Mouse (Mus musculus) kidney, embryonic 15.5 days (tissue): Measurements from ENCODE around the gene Wif1. TPM values are rescaled to one million over a fixed set of nuclear protein-coding genes. Genes with fewer than 3 reads are reported as not detected.

Source experiments
- ATAC-seq: fragments of 200-750 bp; cut with Nextera tagmentation; replicated peaks from 2 replicates; pipeline ENCODE4 v1.8.0; 2017; ENCODE audit warnings: moderate TSS enrichment; ENCODE audit not compliant: low FRiP score
- H3K27ac ChIP-seq: fragments of 300-500 bp; sonication (generic); 2 replicates; pipeline ENCODE4 v1.5.1; 2015; ENCODE audit warnings: mild to moderate bottlenecking, inconsistent platforms
- H3K27me3 ChIP-seq: fragments of 300-500 bp; sonication (generic); 2 replicates; pipeline ENCODE4 v1.6.1; 2015; ENCODE audit warnings: inconsistent platforms
- H3K36me3 ChIP-seq: fragments of 300-500 bp; sonication (generic); 2 replicates; pipeline ENCODE4 v1.6.1; 2015; ENCODE audit warnings: inconsistent platforms
- H3K4me1 ChIP-seq: fragments of 300-500 bp; sonication (generic); 2 replicates; pipeline ENCODE4 v1.6.1; 2015; ENCODE audit warnings: inconsistent platforms
- H3K4me2 ChIP-seq: fragments of 300-500 bp; sonication (generic); 2 replicates; pipeline ENCODE4 v1.6.1; 2015; ENCODE audit warnings: moderate library complexity, mild to moderate bottlenecking, inconsistent platforms
- H3K4me3 ChIP-seq: fragments of 300-500 bp; sonication (generic); replicated peaks from 2 replicates; pipeline ENCODE4 v1.5.1; 2015; ENCODE audit warnings: mild to moderate bottlenecking, inconsistent platforms
- H3K9ac ChIP-seq: fragments of 300-500 bp; sonication (generic); 2 replicates; pipeline ENCODE4 v1.6.1; 2015; ENCODE audit warnings: mild to moderate bottlenecking, inconsistent platforms
- H3K9me3 ChIP-seq: fragments of 300-500 bp; sonication (generic); replicated peaks from 2 replicates; pipeline ENCODE4 v1.6.1; 2016; ENCODE audit warnings: inconsistent platforms
- WGBS: fragments of 180-500 bp; shearing (Covaris S2); methylation state at CpG from one replicate; pipeline ENCODE4 v1.1.7; 2015; ENCODE audit warnings: mixed read lengths; 5-methylcytosine and 5-hydroxymethylcytosine counted together
- polyA plus RNA-seq: library from polyadenylated mRNA; unstranded; fragments of >200 nt; fragmentation: Nextera tagmentation; extraction: Ambion mirVana; gene quantifications from 2 replicates; pipeline ENCODE4 v1.2.1, GENCODE M21; 2015

Wif1 gene
- 2.1 and 3.9 TPM in 2 replicates for polyA plus RNA-seq

- Histone ChIP-seq H3K4me2 (peak within 1 kb of the TSS; percentile 95), H3K27me3 (peaks cover 60% of the 10 kb centered on the region), H3K36me3 (no peaks in the 10 kb centered on the region), H3K27ac (no peak within 1 kb of the TSS), H3K9ac (peak within 1 kb of the TSS; percentile 46; the same call in 1 of the 2 replicates), H3K4me3 (peak within 1 kb of the TSS; percentile 57), H3K4me1 (peaks cover 12% of the 10 kb centered on the region), H3K9me3 (no peaks in the 10 kb centered on the region)
- under 1% methylated on average over 49 of the region's 49 CpGs for WGBS
- ATAC-seq = peak; percentile 96
Measured at GRCm38 (mm10) chr10:121033826-121034568, at the start of gene Wif1. Wif1 (plus strand) TSS chr10:121033960.

- ATAC-seq = no peak
- Histone ChIP-seq H3K27ac (no peak overlapping the region), H3K36me3 (no peaks in the 10 kb centered on the region), H3K9ac (no peak overlapping the region), H3K4me3 (no peak overlapping the region), H3K4me2 (no peak overlapping the region), H3K27me3 (peaks cover under 1% of the 10 kb centered on the region; the same call in 1 of the 2 replicates), H3K4me1 (no peaks in the 10 kb centered on the region), H3K9me3 (no peaks in the 10 kb centered on the region)
- 87% methylated on average over 2 of the region's 2 CpGs for WGBS
Measured at GRCm38 (mm10) chr10:121002135-121002534, 31.6 kb upstream of the Wif1 start.

- H3K4me1 ChIP-seq = no peaks in the 10 kb centered on the region
- 0 out of 2 replicates have a peak, but pooled peaks cover 8% of the 10 kb centered on the region for H3K9me3 ChIP-seq
- no peak overlapping the region for H3K4me2 ChIP-seq
- H3K9ac ChIP-seq = no peak overlapping the region
- WGBS = 84% methylated on average over 4 of the region's 4 CpGs
- no peak overlapping the region for H3K4me3 ChIP-seq
- no peak for ATAC-seq
- no peak overlapping the region for H3K27ac ChIP-seq
- H3K36me3 ChIP-seq = no peaks in the 10 kb centered on the region
- H3K27me3 ChIP-seq = no peaks in the 10 kb centered on the region
Measured at GRCm38 (mm10) chr10:121011496-121011895, 22.3 kb upstream of the Wif1 start.

GRCm38 (mm10) chr10:121016291-121016690 is 17.5 kb upstream of the Wif1 start:
- Histone ChIP-seq H3K4me2 (no peak overlapping the region), H3K36me3 (no peaks in the 10 kb centered on the region), H3K27ac (no peak overlapping the region), H3K4me3 (no peak overlapping the region), H3K4me1 (no peaks in the 10 kb centered on the region), H3K9me3 (0 out of 2 replicates have a peak, but pooled peaks cover 8% of the 10 kb centered on the region), H3K27me3 (no peaks in the 10 kb centered on the region), H3K9ac (no peak overlapping the region)
- 82% methylated on average over 8 of the region's 8 CpGs for WGBS
- no peak for ATAC-seq

- no peak for ATAC-seq
- Histone ChIP-seq H3K27ac (no peak overlapping the region), H3K9ac (no peak overlapping the region), H3K9me3 (0 out of 2 replicates have a peak, but pooled peaks cover 8% of the 10 kb centered on the region), H3K4me3 (no peak overlapping the region), H3K4me1 (no peaks in the 10 kb centered on the region), H3K27me3 (no peaks in the 10 kb centered on the region), H3K4me2 (no peak overlapping the region), H3K36me3 (no peaks in the 10 kb centered on the region)
- WGBS = 36% methylated on average over 18 of the region's 18 CpGs
Measured at GRCm38 (mm10) chr10:121016711-121017503, 16.9 kb upstream of the Wif1 start.

GRCm38 (mm10) chr10:121022951-121023350 is 10.8 kb upstream of the Wif1 start:
- H3K9me3 ChIP-seq = no peaks in the 10 kb centered on the region
- 40% methylated on average over 5 of the region's 5 CpGs for WGBS
- H3K4me1 ChIP-seq = no peaks in the 10 kb centered on the region
- no peak overlapping the region for H3K4me2 ChIP-seq
- no peak overlapping the region for H3K27ac ChIP-seq
- no peak overlapping the region for H3K9ac ChIP-seq
- no peak overlapping the region for H3K4me3 ChIP-seq
- ATAC-seq = no peak
- no peaks in the 10 kb centered on the region for H3K27me3 ChIP-seq
- no peaks in the 10 kb centered on the region for H3K36me3 ChIP-seq

- H3K9me3 ChIP-seq = no peaks in the 10 kb centered on the region
- 11% methylated on average over 7 of the region's 7 CpGs for whole genome bisulfite sequencing
Measured at GRCm38 (mm10) chr10:121031802-121032201, 2.0 kb upstream of the Wif1 start.

GRCm38 (mm10) chr10:121033128-121033791 is 500 bp upstream of the Wif1 start:
- Histone ChIP-seq H3K27ac (no peak overlapping the region), H3K4me1 (peaks cover 12% of the 10 kb centered on the region), H3K4me3 (peak overlapping the region; percentile 57), H3K27me3 (peaks cover 60% of the 10 kb centered on the region), H3K9me3 (no peaks in the 10 kb centered on the region), H3K9ac (peak overlapping the region; percentile 14; the same call in 1 of the 2 replicates), H3K36me3 (no peaks in the 10 kb centered on the region), H3K4me2 (peak overlapping the region; percentile 95)
- under 1% methylated on average over 25 of the region's 25 CpGs for WGBS
- peak; percentile 88 for ATAC-seq

More at GRCm38 (mm10) chr10:121031802-121032201, 2.0 kb upstream of the Wif1 start:
- no peak overlapping the region for H3K27ac ChIP-seq
- no peak overlapping the region for H3K9ac ChIP-seq
- no peak overlapping the region for H3K4me3 ChIP-seq
- H3K4me2 ChIP-seq = no peak overlapping the region
- no peak for ATAC-seq
- peaks cover 12% of the 10 kb centered on the region for H3K4me1 ChIP-seq
- no peaks in the 10 kb centered on the region for H3K36me3 ChIP-seq
- peaks cover 48% of the 10 kb centered on the region for H3K27me3 ChIP-seq

GRCm38 (mm10) chr10:121034569-121034947 is 798 bp downstream of the Wif1 start:
- Histone ChIP-seq H3K4me2 (peak overlapping the region; percentile 95), H3K27me3 (peaks cover 63% of the 10 kb centered on the region), H3K4me3 (peak overlapping the region; percentile 57), H3K9ac (no peak overlapping the region), H3K9me3 (no peaks in the 10 kb centered on the region), H3K4me1 (peaks cover 12% of the 10 kb centered on the region), H3K36me3 (no peaks in the 10 kb centered on the region), H3K27ac (no peak overlapping the region)
- WGBS = 15% methylated on average over 5 of the region's 5 CpGs
- no peak for ATAC-seq

GRCm38 (mm10) chr10:121038556-121039284 is 5.0 kb downstream of the Wif1 start:
- 78% methylated on average over 4 of the region's 4 CpGs for WGBS
- Histone ChIP-seq H3K27ac (no peak overlapping the region), H3K27me3 (peaks cover 47% of the 10 kb centered on the region), H3K9me3 (no peaks in the 10 kb centered on the region), H3K36me3 (no peaks in the 10 kb centered on the region), H3K4me1 (peaks cover 7% of the 10 kb centered on the region), H3K9ac (no peak overlapping the region), H3K4me3 (no peak overlapping the region), H3K4me2 (no peak overlapping the region)
- no peak for ATAC-seq

GRCm38 (mm10) chr10:121040911-121041310 is 7.2 kb downstream of the Wif1 start:
- WGBS = 57% methylated on average over 14 of the region's 14 CpGs
- ATAC-seq = no peak

More at GRCm38 (mm10) chr10:121040911-121041310, 7.2 kb downstream of the Wif1 start:
- H3K36me3 ChIP-seq = no peaks in the 10 kb centered on the region
- no peak overlapping the region for H3K4me2 ChIP-seq
- H3K9ac ChIP-seq = no peak overlapping the region
- H3K4me1 ChIP-seq = no peaks in the 10 kb centered on the region
- H3K27me3 ChIP-seq = peaks cover 29% of the 10 kb centered on the region
- no peak overlapping the region for H3K27ac ChIP-seq
- H3K9me3 ChIP-seq = no peaks in the 10 kb centered on the region
- no peak overlapping the region for H3K4me3 ChIP-seq
